In the genomic region with DNA sequence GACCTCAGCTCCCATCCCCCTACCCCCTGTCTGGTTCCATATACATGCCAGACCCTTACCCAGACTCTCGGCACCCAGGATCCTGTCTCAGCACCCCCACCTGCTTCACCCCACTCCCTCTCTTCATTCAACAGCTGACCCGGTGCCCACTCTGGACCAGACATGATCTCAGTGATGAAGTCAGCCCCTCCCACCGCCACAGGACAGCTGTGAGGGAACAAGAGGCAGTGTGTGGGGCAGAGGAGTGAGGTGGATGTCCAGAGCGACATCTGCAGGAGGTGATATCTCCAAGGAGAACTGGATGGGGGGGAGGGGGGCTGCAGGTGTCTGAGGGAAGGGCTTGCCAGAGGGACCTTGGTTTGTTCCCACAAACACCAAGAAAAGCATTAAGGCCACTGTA, we compare ENCODE assay signal across 25 mouse cellular contexts. TPM values are rescaled to one million over a fixed set of nuclear protein-coding genes. Genes with fewer than 3 reads are reported as not detected.
"Had no signal": no experiment of that assay in that cellular context is flagged by ENCODE, and none has a peak within 500 bp of the region (broad histone marks: within the 10 kb centered on the region; RNA-seq: fewer than 3 reads in every experiment).

No protein-coding gene starts in this region.

- H3K4me1 ChIP-seq: limb, embryonic 10.5 days; limb, embryonic 12.5 days had no signal

- H3K9me3 ChIP-seq: heart, embryonic 10.5 days; hindbrain, embryonic 13.5 days; hindbrain, embryonic 15.5 days; limb, embryonic 10.5 days had no signal

- DNase-seq: gastrocnemius, adult 2 months; gastrocnemius, postnatal 10 days; gastrocnemius, postnatal 25 days; heart, adult 18-20 months; heart, postnatal 10 days; heart, postnatal 36 days; kidney, adult 11 months; kidney, adult 2 months; kidney, adult 9 months; kidney, postnatal 10 days; kidney, postnatal 4 days; layer of hippocampus, adult 9-11 months; liver had no signal

- H3K4me3 ChIP-seq: gastrocnemius, adult 2 months; heart, embryonic 10.5 days; heart, embryonic 12.5 days; hindbrain, embryonic 13.5 days; hindbrain, embryonic 15.5 days; left cerebral cortex, adult 2 months; limb, embryonic 10.5 days; limb, embryonic 12.5 days had no signal

- ATAC-seq: hindbrain, postnatal 0 days; intestine, embryonic 16.5 days had no signal

- H3K27ac ChIP-seq: gastrocnemius, adult 2 months; heart, embryonic 10.5 days; hindbrain, embryonic 13.5 days; hindbrain, embryonic 15.5 days; hindbrain, postnatal 0 days; left cerebral cortex, adult 2 months; limb, embryonic 10.5 days; limb, embryonic 12.5 days had no signal

- H3K4me2 ChIP-seq: heart, embryonic 12.5 days; hindbrain, embryonic 13.5 days; hindbrain, embryonic 15.5 days; limb, embryonic 12.5 days; liver, embryonic 11.5 days had no signal

- H3K27me3 ChIP-seq: heart, embryonic 12.5 days; hindbrain, embryonic 13.5 days; hindbrain, embryonic 15.5 days; limb, embryonic 12.5 days had no signal

- H3K9ac ChIP-seq: heart, embryonic 12.5 days; hindbrain, embryonic 13.5 days; hindbrain, embryonic 15.5 days; limb, embryonic 12.5 days had no signal

RNA-seq across cellular contexts. Expression of gene Mucl3, which starts 48.3 kb away (rescaled TPM):
- polyA plus RNA-seq: frontal cortex, adult 2 months; heart, embryonic 14.5 days; hindbrain, embryonic 13.5 days; kidney, adult 2 months had no signal
